Mouse (Mus musculus) ES-E14 (cell line): ENCODE measurements around the gene Cse1l. TPM values are rescaled to one million over a fixed set of nuclear protein-coding genes. Genes with fewer than 3 reads are reported as not detected.

Experiments used
- DNase-seq: peaks from one replicate; pipeline ENCODE4 v3.0.0-alpha.2; 2013; ENCODE audit warnings: low read depth, low spot score
- H3K27ac ChIP-seq: 2 replicates; pipeline ENCODE4 v1.5.1; 2012; ENCODE audit warnings: low read depth, mild to moderate bottlenecking, low read length, moderate library complexity, mixed read lengths; ENCODE audit not compliant: poor library complexity, insufficient read depth, severe bottlenecking
- H3K36me3 ChIP-seq: 2 replicates; pipeline ENCODE4 v1.6.1; 2012; ENCODE audit warnings: mild to moderate bottlenecking, low read length, moderate library complexity, mixed read lengths; ENCODE audit not compliant: control insufficient read depth, poor library complexity, insufficient read depth, severe bottlenecking
- H3K4me1 ChIP-seq, 2 experiments: fragments of 150-350 bp in 1 of 2; sonication (generic) in 1 of 2; 2 replicates each; pipeline ENCODE4 v1.6.1; 2012; ENCODE audit warnings: low read length in 2 of 2, mild to moderate bottlenecking in 1 of 2, mixed read lengths in 1 of 2; ENCODE audit not compliant: control insufficient read depth in 2 of 2, insufficient read depth in 2 of 2, poor library complexity in 1 of 2
- H3K4me3 ChIP-seq, 2 experiments: fragments of 150-350 bp in 1 of 2; sonication (generic) in 1 of 2; 2 replicates each; pipeline ENCODE4 v1.5.1; 2012; ENCODE audit warnings: low read length in 2 of 2, low read depth in 1 of 2, mild to moderate bottlenecking in 1 of 2, mixed read lengths in 1 of 2; ENCODE audit not compliant: insufficient read depth in 1 of 2, poor library complexity in 1 of 2, severe bottlenecking in 1 of 2
- H3K9ac ChIP-seq: 2 replicates; pipeline ENCODE4 v1.6.1; 2012; ENCODE audit warnings: low read depth, mild to moderate bottlenecking, low read length, mixed read lengths; ENCODE audit not compliant: poor library complexity, insufficient read depth, severe bottlenecking
- H3K9me3 ChIP-seq: fragments of 150-350 bp; sonication (generic); 2 replicates; pipeline ENCODE4 v1.6.1; 2012; ENCODE audit warnings: low read depth, mild to moderate bottlenecking, low read length; ENCODE audit not compliant: control insufficient read depth, insufficient read depth
- CHD2 ChIP-seq: IDR thresholded peaks from 2 replicates; pipeline ENCODE4 v1.6.1; 2014; ENCODE audit warnings: mild to moderate bottlenecking, low read depth, low read length, inconsistent platforms
- HCFC1 ChIP-seq: IDR thresholded peaks from 2 replicates; pipeline ENCODE4 v1.6.1; 2012; ENCODE audit warnings: low read length, inconsistent platforms, borderline replicate concordance; ENCODE audit not compliant: insufficient read depth
- MAFK ChIP-seq: IDR thresholded peaks from 2 replicates; pipeline ENCODE4 v1.6.1; 2014; ENCODE audit warnings: mild to moderate bottlenecking, low read depth, low read length, inconsistent platforms; ENCODE audit not compliant: insufficient read depth
- ZC3H11A ChIP-seq: IDR thresholded peaks from 2 replicates; pipeline ENCODE4 v1.6.1; 2012; ENCODE audit warnings: low read depth, mild to moderate bottlenecking, inconsistent platforms, low read length, borderline replicate concordance
- ZNF384 ChIP-seq: IDR thresholded peaks from 2 replicates; pipeline ENCODE4 v1.6.1; 2012; ENCODE audit warnings: low read depth, low read length, inconsistent platforms
- in situ Hi-C, 2 experiments: fragments of 600-800 bp; cut with MboI; formaldehyde crosslinking; loops; one replicate each; pipeline ENCODE4 v1.15.1; 2025; ENCODE audit warnings: low sequenced_read_pairs in 2 of 2, inconsistent platforms in 1 of 2; ENCODE audit not compliant: unreplicated experiment in 2 of 2
- total RNA-seq: library from RNA; depleted of rRNA; stranded (reverse); fragments of 300-350 nt; gene quantifications from 2 replicates; pipeline ENCODE4 v1.2.3, GENCODE M21; 2012; rRNA removed

Gene Cse1l
- total RNA-seq, result 90.8 and 140 TPM in 2 replicates

GRCm38 (mm10) chr2:166905711-166906522 lies at the start of gene Cse1l:
Gene Cse1l, plus strand, starts transcription at chr2:166906040.
- Histone ChIP-seq H3K9me3 (no peaks in the 10 kb centered on the region), H3K4me3 (peak within 1 kb of the TSS; percentile 92 to 96), H3K9ac (peak within 1 kb of the TSS; percentile 99), H3K4me1 (peaks cover 6 to 8% of the 10 kb centered on the region in 2 experiments; a peak in 2 of 4 replicates), H3K36me3 (peaks cover 7% of the 10 kb centered on the region; the same call in 1 of the 2 replicates), H3K27ac (peak within 1 kb of the TSS; percentile 98)
- peak; percentile 74 for TF ChIP-seq CHD2
- no peak for TF ChIP-seq MAFK
- TF ChIP-seq HCFC1, result 0 out of 2 replicates have a peak, but pooled peaks have one; percentile 51
- peak; percentile 14; the same call in 1 of the 2 replicates for TF ChIP-seq ZC3H11A
- peak; percentile 96 for DNase-seq
- in situ Hi-C loops, result no loop called here

GRCm38 (mm10) chr2:166856366-166856765 lies 49.5 kb upstream of the Cse1l start:
- Histone ChIP-seq H3K4me1 (no peaks in the 10 kb centered on the region), H3K9ac (no peak overlapping the region), H3K9me3 (no peaks in the 10 kb centered on the region), H3K27ac (no peak overlapping the region), H3K36me3 (peaks cover 41% of the 10 kb centered on the region), H3K4me3 (no peak overlapping the region)
- DNase-seq, result no peak
- TF ChIP-seq CHD2, result no peak
- TF ChIP-seq MAFK, result no peak
- no peak for TF ChIP-seq HCFC1
- in situ Hi-C loops, result no loop called here

- H3K9me3 ChIP-seq, result no peaks in the 10 kb centered on the region
- H3K4me1 ChIP-seq, result no peaks in the 10 kb centered on the region
- no peak for TF ChIP-seq MAFK
- peak; percentile 31; the same call in 1 of the 2 replicates for TF ChIP-seq ZNF384
- peaks cover 40% of the 10 kb centered on the region for H3K36me3 ChIP-seq
- no peak overlapping the region for H3K9ac ChIP-seq
- in situ Hi-C loops, result no loop called here
- H3K4me3 ChIP-seq, result no peak overlapping the region
- peak; percentile 37 for DNase-seq
- no peak overlapping the region for H3K27ac ChIP-seq
These were observed 48.7 kb upstream of the Cse1l start for GRCm38 (mm10) chr2:166857118-166857517.

- H3K4me1 ChIP-seq, result no peaks in the 10 kb centered on the region
- no peak overlapping the region for H3K4me3 ChIP-seq
- no peak for TF ChIP-seq HCFC1
- no peak for TF ChIP-seq CHD2
- no peak for TF ChIP-seq MAFK
- TF ChIP-seq ZC3H11A, result no peak
- TF ChIP-seq ZNF384, result no peak
- H3K9ac ChIP-seq, result no peak overlapping the region
- in situ Hi-C loops, result no loop called here
- H3K9me3 ChIP-seq, result no peaks in the 10 kb centered on the region
- no peak overlapping the region for H3K27ac ChIP-seq
- DNase-seq, result no peak
- H3K36me3 ChIP-seq, result peaks cover 36% of the 10 kb centered on the region
These were observed 46.6 kb upstream of the Cse1l start for GRCm38 (mm10) chr2:166859214-166859613.

- Histone ChIP-seq H3K36me3 (peaks cover 52% of the 10 kb centered on the region), H3K9me3 (no peaks in the 10 kb centered on the region), H3K27ac (no peak overlapping the region), H3K4me3 (no peak overlapping the region), H3K4me1 (no peaks in the 10 kb centered on the region), H3K9ac (no peak overlapping the region)
- DNase-seq, result no peak
- TF ChIP-seq ZC3H11A, result no peak
- TF ChIP-seq HCFC1, result no peak
- no peak for TF ChIP-seq ZNF384
- no peak for TF ChIP-seq MAFK
- TF ChIP-seq CHD2, result no peak
- in situ Hi-C loops, result no loop called here
These were observed 43.3 kb upstream of the Cse1l start for GRCm38 (mm10) chr2:166862505-166862904.
